Mouse (Mus musculus): ENCODE results near the gene Uvrag.

DNA sequence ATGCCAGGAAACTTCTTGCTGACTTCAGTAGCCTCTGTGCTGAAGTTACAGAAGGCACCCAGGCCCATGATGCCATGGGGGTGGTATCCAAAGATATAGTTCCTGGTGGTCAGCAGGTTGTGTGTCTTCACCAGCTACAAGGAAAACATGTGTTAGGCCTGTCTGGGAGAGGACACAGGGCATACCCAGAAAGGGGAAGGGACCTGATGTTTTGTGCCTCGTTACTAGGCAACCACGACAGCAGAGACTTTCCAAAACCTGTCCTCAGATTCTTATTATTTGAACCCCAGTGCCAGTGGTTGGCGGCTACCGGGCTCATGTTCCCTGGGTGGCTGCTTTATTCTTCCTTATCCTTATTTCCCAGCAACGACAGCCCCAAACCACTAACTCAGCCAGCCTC lies 18.0 kb upstream of the Uvrag start:
- no peak for TF ChIP-seq UBTF (IDR thresholded peaks at IDR 0.05; ENCODE audit: borderline replicate concordance, insufficient read depth, low read depth, low read length)
- TF ChIP-seq RCOR1 (IDR thresholded peaks at IDR 0.05; ENCODE audit: low read depth, low read length) = no peak
- TF ChIP-seq POLR2A (IDR thresholded peaks at IDR 0.05; ENCODE audit: control insufficient read depth in 1 of 2, insufficient read depth in 1 of 2, low read depth in 1 of 2, low read length in 2 of 2, poor library complexity in 1 of 2) = no peak
- no peak for TF ChIP-seq EP300 (IDR thresholded peaks at IDR 0.05; ENCODE audit: low read depth in 1 of 2, low read length in 2 of 2)
- no peak for TF ChIP-seq CTCF (IDR thresholded peaks at IDR 0.05 in 2 of 3, conservative IDR thresholded peaks at IDR 0.05 in 1 of 3; ENCODE audit: control insufficient read depth in 1 of 3, insufficient read depth in 1 of 3, low read depth in 2 of 3, low read length in 3 of 3, poor library complexity in 1 of 3, severe bottlenecking in 1 of 3)
- TF ChIP-seq E2F4 (IDR thresholded peaks at IDR 0.05; ENCODE audit: borderline replicate concordance, low read depth, low read length) = no peak
